Mouse (Mus musculus) spleen, adult 2 months (tissue): ENCODE measurements around the gene Fnbp1.

ENCODE experiments used
- CTCF ChIP-seq: fragments of 200-500 bp; IDR thresholded peaks from 2 replicates; pipeline ENCODE4 v1.5.1; 2011; ENCODE audit warnings: mild to moderate bottlenecking, inconsistent platforms; ENCODE audit not compliant: insufficient read depth, insufficient read length, insufficient replicate concordance; ENCODE audit errors: extremely low read depth
- POLR2A ChIP-seq: fragments of 200-500 bp; IDR thresholded peaks from 2 replicates; pipeline ENCODE4 v1.6.1; 2011; ENCODE audit warnings: low read depth, low read length, inconsistent platforms

DNA sequence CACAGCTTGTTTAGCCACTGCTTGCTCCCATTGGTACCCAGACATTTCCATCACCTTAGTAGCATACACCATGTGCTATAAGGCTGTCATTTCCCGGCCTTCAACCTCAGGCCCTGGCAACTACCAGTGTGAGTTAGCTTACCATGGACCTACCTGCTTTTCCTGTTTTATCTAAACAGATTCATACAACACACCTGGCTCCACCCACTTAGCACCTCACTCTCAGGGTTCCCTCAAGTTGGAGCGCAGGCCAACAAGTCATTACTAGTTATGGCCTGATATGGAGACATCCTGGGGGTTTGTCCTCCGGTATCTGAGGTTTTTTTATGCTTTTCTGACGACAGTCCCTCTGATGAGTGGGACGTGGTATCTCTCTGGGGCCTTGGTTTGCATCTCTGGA, 18.3 kb downstream of the Fnbp1 start:
- TF ChIP-seq POLR2A: no peak
- no peak for TF ChIP-seq CTCF
